7 mouse cellular contexts compared by ENCODE assay signal in the genomic region with DNA sequence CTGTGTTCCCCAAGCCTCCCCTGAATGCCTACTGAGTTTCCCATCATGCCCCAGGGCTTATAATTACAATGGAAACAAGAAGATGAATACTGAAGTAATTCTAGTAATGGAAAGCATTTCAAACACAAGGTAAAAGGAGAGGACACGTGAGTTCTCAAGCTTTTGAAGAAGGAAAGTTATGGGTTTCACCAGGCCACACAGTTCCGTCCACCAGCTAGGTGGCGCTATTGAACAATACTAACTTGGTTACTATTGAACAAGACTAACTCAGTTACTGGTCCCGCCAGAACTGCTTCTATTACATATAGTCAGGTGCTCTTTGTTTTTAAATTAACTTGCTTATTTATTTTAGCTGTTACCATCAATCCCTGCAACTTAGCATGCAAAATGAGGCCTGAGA.
A peak's percentile ranks its signal among the peaks of the same experiment; 100 is the strongest.
DNase-seq lines count a peak whose midpoint lies in the region; ATAC-seq lines count a peak whose summit lies in the region.

No protein-coding gene starts in this region.

- DNase-seq in 3T3-L1 (ENCODE audit: low read depth, low spot score) = peak; percentile 73
- peak; percentile 69 for DNase-seq in A20 (ENCODE audit: low read depth, low spot score)
- peak; percentile 80 for DNase-seq in adrenal gland, postnatal 10 days
- peak; percentile 43 for DNase-seq in embryonic facial prominence, embryonic 10.5 days (ENCODE audit: low spot score)
- peak; percentile 23 to 48 for DNase-seq in lung, adult 18-20 months
- DNase-seq in right cerebral cortex, postnatal 25 days = peak; percentile 33

- 17% methylated on average over 4 of the region's 4 CpGs for WGBS in embryonic facial prominence, embryonic 10.5 days

- ATAC-seq in inflammation-experienced regulatory T-cells, adult 6 months = peak; percentile 68

- no peaks in the 10 kb centered on the region for H3K4me1 ChIP-seq in embryonic facial prominence, embryonic 10.5 days

- no peak overlapping the region for H3K27ac ChIP-seq in embryonic facial prominence, embryonic 10.5 days (replicated peaks)

- H3K27me3 ChIP-seq in embryonic facial prominence, embryonic 10.5 days (replicated peaks; ENCODE audit: low read depth, poor library complexity, severe bottlenecking) = no peaks in the 10 kb centered on the region

- no peak overlapping the region for H3K4me3 ChIP-seq in embryonic facial prominence, embryonic 10.5 days

- H3K36me3 ChIP-seq in embryonic facial prominence, embryonic 10.5 days (replicated peaks) = no peaks in the 10 kb centered on the region

- no peaks in the 10 kb centered on the region for H3K9me3 ChIP-seq in embryonic facial prominence, embryonic 10.5 days
